29 mouse cellular contexts compared by ENCODE assay signal in the genomic region with DNA sequence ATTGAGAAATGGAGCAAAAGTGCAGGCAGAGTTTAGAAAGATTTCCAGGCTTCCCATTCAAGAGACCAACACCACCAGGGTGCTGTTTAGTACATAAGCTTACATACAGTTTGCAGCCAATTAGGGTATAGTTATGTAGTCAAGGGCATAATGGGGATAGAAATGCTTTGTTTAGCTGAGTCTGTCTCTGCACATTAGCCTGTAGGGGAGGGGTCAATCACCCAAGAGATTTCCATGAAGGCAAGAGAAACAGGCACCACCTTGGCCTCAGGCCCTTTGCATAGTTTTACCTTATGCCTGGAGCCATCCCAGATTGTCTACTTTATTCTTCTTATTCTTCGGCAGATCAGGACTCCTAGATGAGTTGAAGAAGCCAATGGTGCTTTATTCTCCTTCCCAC.
"Had no signal": no experiment of that assay in that cellular context is flagged by ENCODE, and none has a peak within 500 bp of the region (broad histone marks: within the 10 kb centered on the region; RNA-seq: fewer than 3 reads in every experiment).

No protein-coding gene starts in this region.

- H3K4me3 ChIP-seq: gastrocnemius, adult 2 months; heart, embryonic 10.5 days; heart, embryonic 12.5 days; hindbrain, embryonic 10.5 days; hindbrain, embryonic 13.5 days; hindbrain, embryonic 15.5 days; kidney, embryonic 15.5 days; layer of hippocampus, adult 2 months; left cerebral cortex, adult 2 months; limb, embryonic 10.5 days; limb, embryonic 12.5 days; liver, embryonic 13.5 days; liver, embryonic 15.5 days had no signal

- H3K27ac ChIP-seq: gastrocnemius, adult 2 months; heart, embryonic 10.5 days; hindbrain, embryonic 10.5 days; hindbrain, embryonic 13.5 days; hindbrain, embryonic 15.5 days; hindbrain, postnatal 0 days; kidney, embryonic 15.5 days; kidney, postnatal 0 days; layer of hippocampus, adult 2 months; left cerebral cortex, adult 2 months; limb, embryonic 10.5 days; limb, embryonic 12.5 days; liver, embryonic 13.5 days; liver, embryonic 15.5 days had no signal

- H3K4me2 ChIP-seq: heart, embryonic 12.5 days; hindbrain, embryonic 13.5 days; hindbrain, embryonic 15.5 days; kidney, embryonic 15.5 days; limb, embryonic 12.5 days; liver, embryonic 11.5 days; liver, embryonic 13.5 days; liver, embryonic 15.5 days had no signal

- DNase-seq: gastrocnemius, adult 2 months; gastrocnemius, postnatal 10 days; gastrocnemius, postnatal 25 days; heart, adult 18-20 months; heart, postnatal 10 days; heart, postnatal 4 days; kidney, adult 11 months; kidney, adult 2 months; kidney, adult 9 months; kidney, postnatal 14 days; kidney, postnatal 36 days; liver; liver, embryonic 13.5 days; liver, postnatal 0 days had no signal

- H3K9me3 ChIP-seq: heart, embryonic 10.5 days; heart, embryonic 12.5 days; hindbrain, embryonic 10.5 days; hindbrain, embryonic 13.5 days; hindbrain, embryonic 15.5 days; kidney, embryonic 15.5 days; limb, embryonic 10.5 days; limb, embryonic 12.5 days; liver, embryonic 13.5 days; liver, embryonic 15.5 days had no signal

- H3K9ac ChIP-seq: heart, embryonic 12.5 days; hindbrain, embryonic 13.5 days; hindbrain, embryonic 15.5 days; kidney, embryonic 15.5 days; limb, embryonic 12.5 days; liver, embryonic 13.5 days; liver, embryonic 15.5 days; liver, postnatal 0 days had no signal

- ATAC-seq: hindbrain, postnatal 0 days; intestine, embryonic 16.5 days; liver, postnatal 0 days had no signal

- H3K4me1 ChIP-seq: heart, embryonic 10.5 days; heart, embryonic 12.5 days; hindbrain, embryonic 10.5 days; hindbrain, embryonic 13.5 days; hindbrain, embryonic 15.5 days; kidney, embryonic 15.5 days; limb, embryonic 10.5 days; limb, embryonic 12.5 days; liver, embryonic 13.5 days; liver, embryonic 15.5 days had no signal

- H3K36me3 ChIP-seq: heart, embryonic 10.5 days; heart, embryonic 12.5 days; hindbrain, embryonic 10.5 days; hindbrain, embryonic 13.5 days; hindbrain, embryonic 15.5 days; kidney, embryonic 15.5 days; limb, embryonic 10.5 days; limb, embryonic 12.5 days; liver, embryonic 13.5 days; liver, embryonic 15.5 days had no signal

- H3K27me3 ChIP-seq: heart, embryonic 12.5 days; hindbrain, embryonic 13.5 days; hindbrain, embryonic 15.5 days; kidney, embryonic 15.5 days; limb, embryonic 12.5 days; liver, embryonic 13.5 days; liver, embryonic 15.5 days had no signal
